Mouse (Mus musculus) erythroblast, embryonic 14.5 days (primary cell): ENCODE results near the gene Zfp106.

Experiments
- GATA1 ChIP-seq: IDR thresholded peaks from 2 replicates; pipeline ENCODE4 v1.6.1; 2012; ENCODE audit warnings: low read length, inconsistent platforms, mixed read lengths
- TAL1 ChIP-seq: IDR thresholded peaks from 3 replicates; pipeline ENCODE4 v1.6.1; 2012; ENCODE audit warnings: low read length, inconsistent platforms, mixed read lengths

GRCm38 (mm10) chr2:120493254-120493653 is 70.4 kb downstream of the Zfp106 start:
- TF ChIP-seq GATA1 = no peak
- no peak for TF ChIP-seq TAL1
